Mouse (Mus musculus): ENCODE results near the gene Nolc1. TPM values are rescaled to one million over a fixed set of nuclear protein-coding genes. Genes with fewer than 3 reads are reported as not detected.

Gene Nolc1
- total RNA-seq, 2 experiments from 2014 or later = 12.7 to 31.9 TPM

- ATAC-seq (replicated peaks; ENCODE audit: low FRiP score, poor library complexity, severe bottlenecking) = no peak
Observed at GRCm38 (mm10) chr19:46131694-46132525, 56.2 kb downstream of the Nolc1 start, which contains the start of gene Elovl3. Gene Elovl3 (plus strand): TSS chr19:46131897.

GRCm38 (mm10) chr19:46132577-46132976, 56.9 kb downstream of the Nolc1 start:
- ATAC-seq (replicated peaks; ENCODE audit: low FRiP score, poor library complexity, severe bottlenecking) = no peak

Other genes starting within 250 kb of the Nolc1 start
- gene Armh3, start 77.4 kb upstream of the Nolc1 start, total RNA-seq (2015; ENCODE audit: low replicate concordance) = 0.42 and 1.3 TPM in 2 replicates
- 0.60 and 1.4 TPM in 2 replicates for gene Armh3, start 77.4 kb upstream of the Nolc1 start, total RNA-seq (2017; ENCODE audit: low replicate concordance)
- gene Hps6, start 72.4 kb upstream of the Nolc1 start, total RNA-seq (2015; ENCODE audit: low replicate concordance) = not detected in 2 replicates
- gene Hps6, start 72.4 kb upstream of the Nolc1 start, total RNA-seq (2017; ENCODE audit: low replicate concordance) = 0.28 and 0.77 TPM in 2 replicates
- gene Pprc1, start 31.0 kb upstream of the Nolc1 start, total RNA-seq (2015; ENCODE audit: low replicate concordance) = 19.6 and 30.7 TPM in 2 replicates
- 11.7 and 20.1 TPM in 2 replicates for gene Pprc1, start 31.0 kb upstream of the Nolc1 start, total RNA-seq (2017; ENCODE audit: low replicate concordance)
- gene Ldb1, start 30.6 kb upstream of the Nolc1 start, total RNA-seq (2015; ENCODE audit: low replicate concordance) = 13.2 and 16.3 TPM in 2 replicates
- 21.6 and 37.9 TPM in 2 replicates for gene Ldb1, start 30.6 kb upstream of the Nolc1 start, total RNA-seq (2017; ENCODE audit: low replicate concordance)
- gene Elovl3, start 56.0 kb downstream of the Nolc1 start, total RNA-seq (2015; ENCODE audit: low replicate concordance) = not detected in 2 replicates
- not detected in 2 replicates for gene Elovl3, start 56.0 kb downstream of the Nolc1 start, total RNA-seq (2017; ENCODE audit: low replicate concordance)
- not detected in 2 replicates for gene Pitx3, start 72.5 kb downstream of the Nolc1 start, total RNA-seq (2015; ENCODE audit: low replicate concordance)
- not detected in 2 replicates for gene Pitx3, start 72.5 kb downstream of the Nolc1 start, total RNA-seq (2017; ENCODE audit: low replicate concordance)
- 22.8 and 22.9 TPM in 2 replicates for gene Gbf1, start 76.6 kb downstream of the Nolc1 start, total RNA-seq (2015; ENCODE audit: low replicate concordance)
- 18.1 and 21.0 TPM in 2 replicates for gene Gbf1, start 76.6 kb downstream of the Nolc1 start, total RNA-seq (2017; ENCODE audit: low replicate concordance)
- 0.96 and 1.0 TPM in 2 replicates for gene Nfkb2, start 228.5 kb downstream of the Nolc1 start, total RNA-seq (2015; ENCODE audit: low replicate concordance)
- gene Nfkb2, start 228.5 kb downstream of the Nolc1 start, total RNA-seq (2017; ENCODE audit: low replicate concordance) = 2.8 and 3.1 TPM in 2 replicates

Data from erythroblast, adult 5-6 weeks (primary cell).